Mouse (Mus musculus) testis, adult 2 months (tissue): ENCODE results near the gene Srsf7.

ENCODE experiments used
- CTCF ChIP-seq: fragments of 200-500 bp; IDR thresholded peaks from 2 replicates; pipeline ENCODE4 v1.5.1; 2012; ENCODE audit warnings: low read depth, mild to moderate bottlenecking, inconsistent platforms, low read length, moderate library complexity; ENCODE audit not compliant: control insufficient read depth, insufficient read depth, insufficient replicate concordance
- POLR2A ChIP-seq: fragments of 200-500 bp; IDR thresholded peaks from 2 replicates; pipeline ENCODE4 v1.6.1; 2012; ENCODE audit warnings: low read depth, mild to moderate bottlenecking, inconsistent platforms, low read length, moderate library complexity; ENCODE audit not compliant: control insufficient read depth

DNA sequence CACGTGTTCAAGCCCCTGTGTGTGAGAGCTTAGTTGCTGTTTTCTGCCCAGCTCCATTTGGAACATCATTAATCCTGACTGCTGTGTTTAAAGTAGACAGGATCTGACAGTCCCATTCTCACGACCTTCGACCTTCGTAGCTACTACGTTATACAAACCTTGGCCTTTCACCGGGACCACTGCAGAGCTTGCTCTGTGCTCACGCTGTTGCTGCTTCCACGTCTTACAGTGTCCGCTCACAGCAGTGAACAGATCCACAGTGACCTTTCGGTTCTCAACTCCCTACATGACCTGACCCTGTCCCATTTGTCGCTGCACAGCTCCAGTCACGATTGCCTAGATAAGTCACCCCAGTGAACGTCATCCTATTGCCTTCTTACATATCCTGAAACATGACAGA is 36.0 kb upstream of the Srsf7 start:
- TF ChIP-seq CTCF (no peak), POLR2A (no peak)
